In genomic region chr11:63168551-63169258, GRCm38 (mm10) we compare ENCODE assay signal across 9 mouse cellular contexts. TPM values are rescaled to one million over a fixed set of nuclear protein-coding genes. Genes with fewer than 3 reads are reported as not detected.
DNase-seq lines count a peak whose midpoint lies in the region; ATAC-seq and TF ChIP-seq lines count a peak whose summit lies in the region.
"Had no signal": no experiment of that assay in that cellular context is flagged by ENCODE, and none has a peak within 500 bp of the region (broad histone marks: within the 10 kb centered on the region; RNA-seq: fewer than 3 reads in every experiment).

No protein-coding gene starts in this region.

- DNase-seq in lung, embryonic 14.5 days: peak; percentile 71
- no peak for DNase-seq in lung, postnatal 25 days (ENCODE audit: low spot score)
- peak; percentile 32 for DNase-seq in embryonic facial prominence, embryonic 14.5 days (ENCODE audit: low spot score)
- DNase-seq in kidney, postnatal 4 days: peak; percentile 38 to 54
- DNase-seq in testis, postnatal 14 days (ENCODE audit: low spot score): no peak
- DNase-seq in forebrain, embryonic 14.5 days (ENCODE audit: low spot score): no peak
- no peak for DNase-seq in frontal cortex, postnatal 36 days (ENCODE audit: low spot score in 2 of 2)
- DNase-seq: cerebellum, adult 11-12 months had no signal

- no peak overlapping the region; the same call in 1 of the 2 replicates for H3K9ac ChIP-seq in lung, embryonic 14.5 days
- H3K9ac ChIP-seq in embryonic facial prominence, embryonic 14.5 days (ENCODE audit: low read depth, low read length): no peak overlapping the region
- no peak overlapping the region for H3K9ac ChIP-seq in forebrain, embryonic 14.5 days (ENCODE audit: low read length)

- ATAC-seq in lung, embryonic 14.5 days (ENCODE audit: insufficient read depth): peak; percentile 58; the same call in 1 of the 2 replicates
- ATAC-seq in embryonic facial prominence, embryonic 14.5 days (ENCODE audit: low read depth): no peak
- no peak for ATAC-seq in forebrain, embryonic 14.5 days

- H3K4me3 ChIP-seq in lung, embryonic 14.5 days (ENCODE audit: low read depth, low read length): no peak overlapping the region
- no peak overlapping the region for H3K4me3 ChIP-seq in embryonic facial prominence, embryonic 14.5 days (ENCODE audit: low read depth, low read length)
- no peak overlapping the region for H3K4me3 ChIP-seq in forebrain, embryonic 14.5 days (ENCODE audit: low read depth, low read length)
- H3K4me3 ChIP-seq: megakaryocyte, embryonic 14.5 days had no signal

- H3K27ac ChIP-seq in lung, embryonic 14.5 days (ENCODE audit: low read depth): peak overlapping the region; percentile 59
- H3K27ac ChIP-seq in embryonic facial prominence, embryonic 14.5 days (replicated peaks; ENCODE audit: low read depth, low read length): peak overlapping the region; percentile 19; the same call in 1 of the 2 replicates
- no peak overlapping the region for H3K27ac ChIP-seq in forebrain, embryonic 14.5 days (ENCODE audit: low read depth, low read length)

- H3K4me2 ChIP-seq in lung, embryonic 14.5 days: peak overlapping the region; percentile 8; the same call in 1 of the 2 replicates
- H3K4me2 ChIP-seq in embryonic facial prominence, embryonic 14.5 days (ENCODE audit: low read depth, low read length): no peak overlapping the region
- H3K4me2 ChIP-seq in forebrain, embryonic 14.5 days (ENCODE audit: low read length): no peak overlapping the region

- 13% methylated on average over 9 of the region's 9 CpGs for WGBS in lung, embryonic 14.5 days
- 34% methylated on average over 9 of the region's 9 CpGs for WGBS in embryonic facial prominence, embryonic 14.5 days
- 62% methylated on average over 9 of the region's 9 CpGs for WGBS in forebrain, embryonic 14.5 days

- peak; percentile 50 for TF ChIP-seq CTCF in lung, embryonic 14.5 days (IDR thresholded peaks at IDR 0.05; ENCODE audit: low read depth)

- no peaks in the 10 kb centered on the region for H3K36me3 ChIP-seq in lung, embryonic 14.5 days (ENCODE audit: insufficient read depth)
- H3K36me3 ChIP-seq in embryonic facial prominence, embryonic 14.5 days (ENCODE audit: control insufficient read depth, insufficient read depth, low read length): no peaks in the 10 kb centered on the region
- no peaks in the 10 kb centered on the region for H3K36me3 ChIP-seq in forebrain, embryonic 14.5 days (ENCODE audit: control insufficient read depth, insufficient read depth, low read length)

- no peaks in the 10 kb centered on the region for H3K27me3 ChIP-seq in lung, embryonic 14.5 days (ENCODE audit: insufficient read depth, low read length)
- no peaks in the 10 kb centered on the region for H3K27me3 ChIP-seq in embryonic facial prominence, embryonic 14.5 days (replicated peaks; ENCODE audit: control insufficient read depth, insufficient read depth, low read length)
- H3K27me3 ChIP-seq in forebrain, embryonic 14.5 days (replicated peaks; ENCODE audit: control insufficient read depth, insufficient read depth, low read length): no peaks in the 10 kb centered on the region
- H3K27me3 ChIP-seq: megakaryocyte, embryonic 14.5 days had no signal

- peaks cover 15% of the 10 kb centered on the region for H3K4me1 ChIP-seq in lung, embryonic 14.5 days (ENCODE audit: insufficient read depth)
- peaks cover 9% of the 10 kb centered on the region for H3K4me1 ChIP-seq in embryonic facial prominence, embryonic 14.5 days (ENCODE audit: control insufficient read depth, insufficient read depth, low read length)
- H3K4me1 ChIP-seq in forebrain, embryonic 14.5 days (ENCODE audit: control insufficient read depth, insufficient read depth, low read length): no peaks in the 10 kb centered on the region
- H3K4me1 ChIP-seq: megakaryocyte, embryonic 14.5 days had no signal

- H3K9me3 ChIP-seq in lung, embryonic 14.5 days (ENCODE audit: low read depth, low read length): no peaks in the 10 kb centered on the region
- H3K9me3 ChIP-seq in embryonic facial prominence, embryonic 14.5 days (ENCODE audit: control insufficient read depth, low read length): no peaks in the 10 kb centered on the region
- no peaks in the 10 kb centered on the region for H3K9me3 ChIP-seq in forebrain, embryonic 14.5 days (replicated peaks; ENCODE audit: control insufficient read depth, low read length)
- H3K9me3 ChIP-seq: megakaryocyte, embryonic 14.5 days had no signal

RNA-seq across cellular contexts. Expression of gene Pmp22, which starts 39.9 kb away (rescaled TPM):
- 223 and 230 TPM in 2 replicates for polyA plus RNA-seq in lung, embryonic 14.5 days (2014; fragmentation: Nextera tagmentation; extraction: Ambion mirVana)
- polyA plus RNA-seq in embryonic facial prominence, embryonic 14.5 days (2014; fragmentation: Nextera tagmentation; extraction: Ambion mirVana): 271 and 297 TPM in 2 replicates
- 26.8 and 34.9 TPM in 2 replicates for polyA plus RNA-seq in forebrain, embryonic 14.5 days (2014; fragmentation: Nextera tagmentation; extraction: Ambion mirVana)

Comparison
In these comparisons a context has a peak if more than half of its experiments do, and no peak if none do; other contexts are left out.
1. DNase-seq: peak in lung, embryonic 14.5 days (single experiment), embryonic facial prominence, embryonic 14.5 days (single experiment) and kidney, postnatal 4 days (2 of 2); none in lung, postnatal 25 days (single experiment), testis, postnatal 14 days (single experiment), forebrain, embryonic 14.5 days (single experiment) and frontal cortex, postnatal 36 days (0 of 2).